Mouse (Mus musculus) cortical plate, adult 2 months (tissue): Measurements from ENCODE around the gene Lsm11.

Experiments used
- CTCF ChIP-seq: fragments of 200-500 bp; IDR thresholded peaks from 2 replicates; pipeline ENCODE4 v1.5.1; 2011; ENCODE audit warnings: mild to moderate bottlenecking, control low read depth, low read length; ENCODE audit not compliant: insufficient read depth; ENCODE audit errors: extremely low read depth
- POLR2A ChIP-seq: fragments of 200-500 bp; IDR thresholded peaks from 2 replicates; pipeline ENCODE4 v1.6.1; 2011; ENCODE audit warnings: mild to moderate bottlenecking, low read length, control low read depth; ENCODE audit not compliant: insufficient read depth; ENCODE audit errors: extremely low read depth

- TF ChIP-seq CTCF (no peak), POLR2A (no peak)
These were observed 36.1 kb upstream of the Lsm11 start for GRCm38 (mm10) chr11:45980893-45981253.
